Mouse (Mus musculus): ENCODE results near the gene St3gal3. TPM values are rescaled to one million over a fixed set of nuclear protein-coding genes. Genes with fewer than 3 reads are reported as not detected.

St3gal3 gene
- polyA plus RNA-seq, 1 experiment from 2014 or later, result 9.6 TPM

- H3K36me3 ChIP-seq, result no peaks in the 10 kb centered on the region
- H3K4me1 ChIP-seq, result peaks cover 34% of the 10 kb centered on the region
- H3K27ac ChIP-seq, result no peak overlapping the region
- no peak overlapping the region for H3K4me2 ChIP-seq
- H3K4me3 ChIP-seq, result no peak overlapping the region
- H3K9ac ChIP-seq, result no peak overlapping the region
- no peaks in the 10 kb centered on the region for H3K27me3 ChIP-seq
- 84% methylated on average over 18 of the region's 18 CpGs for WGBS
- ATAC-seq (ENCODE audit: insufficient number of reproducible peaks, low FRiP score, low TSS enrichment, low read depth), result 0 out of 2 replicates have a peak, but pooled peaks have one; percentile 17
- no peaks in the 10 kb centered on the region for H3K9me3 ChIP-seq
These were observed 52.9 kb downstream of the St3gal3 start for GRCm38 (mm10) chr4:118081608-118082331.

DNA sequence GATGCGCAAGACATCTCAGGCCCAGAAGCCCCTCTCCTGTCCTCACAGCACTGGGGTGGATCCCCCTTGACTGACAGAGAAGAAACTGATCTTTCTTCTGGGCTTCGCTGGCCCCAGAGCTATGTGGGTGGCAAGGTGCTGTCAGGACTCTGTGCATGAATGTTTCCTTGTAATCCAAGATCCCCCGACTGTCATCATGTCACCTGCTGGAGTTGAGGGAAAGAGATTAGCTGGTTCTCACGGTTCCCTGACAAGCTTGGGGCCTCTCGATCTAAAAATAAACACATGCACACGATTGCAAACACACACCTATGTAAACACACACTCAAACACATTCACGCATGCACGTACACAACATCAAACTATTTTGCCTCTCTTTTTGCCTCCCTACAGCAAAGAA is 54.2 kb downstream of the St3gal3 start:
- H3K9me3 ChIP-seq, result no peaks in the 10 kb centered on the region
- no peaks in the 10 kb centered on the region for H3K36me3 ChIP-seq
- peaks cover 37% of the 10 kb centered on the region for H3K4me1 ChIP-seq
- no peaks in the 10 kb centered on the region for H3K27me3 ChIP-seq
- H3K9ac ChIP-seq, result no peak overlapping the region
- no peak overlapping the region for H3K27ac ChIP-seq
- no peak for ATAC-seq (ENCODE audit: insufficient number of reproducible peaks, low FRiP score, low TSS enrichment, low read depth)
- H3K4me2 ChIP-seq, result no peak overlapping the region
- no peak overlapping the region for H3K4me3 ChIP-seq
- WGBS, result 61% methylated on average over 8 of the region's 8 CpGs

DNA sequence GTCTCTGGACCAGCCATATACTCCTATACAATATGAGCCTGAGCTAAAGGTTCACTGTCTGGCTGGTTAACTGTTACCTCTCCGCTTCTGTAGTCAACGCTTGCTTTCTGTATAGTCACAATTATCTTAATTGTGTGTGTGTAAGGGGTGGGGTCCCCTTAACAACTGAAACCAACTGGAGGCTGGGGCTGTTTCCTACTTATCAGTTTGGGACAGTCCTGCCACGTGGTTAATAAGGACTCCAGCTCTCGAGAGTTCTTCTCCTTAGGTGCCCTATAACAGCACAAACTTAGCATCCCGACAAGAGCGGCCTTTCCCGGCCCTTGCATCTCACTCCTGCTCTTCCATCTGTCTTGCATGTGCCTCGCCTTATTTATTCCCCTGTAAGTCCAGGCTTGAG is 55.5 kb downstream of the St3gal3 start:
- Histone ChIP-seq H3K27me3 (no peaks in the 10 kb centered on the region), H3K9ac (no peak overlapping the region), H3K9me3 (no peaks in the 10 kb centered on the region), H3K36me3 (no peaks in the 10 kb centered on the region), H3K4me1 (peaks cover 33% of the 10 kb centered on the region), H3K27ac (no peak overlapping the region), H3K4me2 (no peak overlapping the region), H3K4me3 (no peak overlapping the region)
- ATAC-seq (ENCODE audit: insufficient number of reproducible peaks, low FRiP score, low TSS enrichment, low read depth), result no peak
- WGBS, result 87% methylated on average over 8 of the region's 8 CpGs

DNA sequence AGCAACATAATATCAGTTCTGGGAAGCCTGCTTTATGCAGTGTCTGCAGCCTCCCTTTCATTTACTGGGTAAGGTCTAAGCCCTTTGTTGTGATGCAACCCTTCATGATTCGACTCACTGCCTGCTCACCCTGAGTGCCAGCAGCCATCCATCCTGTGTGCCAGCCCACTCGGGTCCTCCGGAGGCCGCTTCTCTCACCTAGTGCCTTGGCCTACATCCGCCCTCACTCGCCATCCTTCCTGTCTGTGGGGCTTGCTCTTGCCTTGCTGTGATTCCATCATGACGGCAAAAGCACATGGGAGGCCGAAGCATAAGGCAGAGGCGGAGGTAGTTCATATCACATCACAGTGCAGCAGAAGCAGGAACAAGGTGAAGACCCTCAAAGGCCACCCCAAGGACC is 56.1 kb downstream of the St3gal3 start:
- peaks cover 31% of the 10 kb centered on the region for H3K4me1 ChIP-seq
- H3K4me3 ChIP-seq, result no peak overlapping the region
- no peak overlapping the region for H3K27ac ChIP-seq
- H3K9ac ChIP-seq, result no peak overlapping the region
- no peak for ATAC-seq (ENCODE audit: insufficient number of reproducible peaks, low FRiP score, low TSS enrichment, low read depth)
- H3K36me3 ChIP-seq, result no peaks in the 10 kb centered on the region
- H3K9me3 ChIP-seq, result no peaks in the 10 kb centered on the region
- WGBS, result 84% methylated on average over 9 of the region's 9 CpGs
- no peaks in the 10 kb centered on the region for H3K27me3 ChIP-seq
- no peak overlapping the region for H3K4me2 ChIP-seq

- peak overlapping the region; percentile 65; the same call in 1 of the 2 replicates for H3K27ac ChIP-seq
- no peak overlapping the region for H3K4me2 ChIP-seq
- H3K36me3 ChIP-seq, result no peaks in the 10 kb centered on the region
- WGBS, result 19% methylated on average over 12 of the region's 12 CpGs
- no peak overlapping the region for H3K9ac ChIP-seq
- H3K4me1 ChIP-seq, result peaks cover 27% of the 10 kb centered on the region
- H3K4me3 ChIP-seq, result no peak overlapping the region
- H3K27me3 ChIP-seq, result no peaks in the 10 kb centered on the region
- ATAC-seq (ENCODE audit: insufficient number of reproducible peaks, low FRiP score, low TSS enrichment, low read depth), result peak; percentile 71
- H3K9me3 ChIP-seq, result no peaks in the 10 kb centered on the region
These were observed 57.4 kb downstream of the St3gal3 start for GRCm38 (mm10) chr4:118077293-118077752.

GRCm38 (mm10) chr4:118076648-118077047 is 58.1 kb downstream of the St3gal3 start:
- Histone ChIP-seq H3K4me3 (no peak overlapping the region), H3K36me3 (no peaks in the 10 kb centered on the region), H3K9me3 (no peaks in the 10 kb centered on the region), H3K4me1 (peaks cover 32% of the 10 kb centered on the region), H3K27ac (no peak overlapping the region), H3K9ac (no peak overlapping the region), H3K4me2 (no peak overlapping the region), H3K27me3 (no peaks in the 10 kb centered on the region)
- 94% methylated on average over 1 of the region's 1 CpGs for WGBS
- ATAC-seq (ENCODE audit: insufficient number of reproducible peaks, low FRiP score, low TSS enrichment, low read depth), result no peak

DNA sequence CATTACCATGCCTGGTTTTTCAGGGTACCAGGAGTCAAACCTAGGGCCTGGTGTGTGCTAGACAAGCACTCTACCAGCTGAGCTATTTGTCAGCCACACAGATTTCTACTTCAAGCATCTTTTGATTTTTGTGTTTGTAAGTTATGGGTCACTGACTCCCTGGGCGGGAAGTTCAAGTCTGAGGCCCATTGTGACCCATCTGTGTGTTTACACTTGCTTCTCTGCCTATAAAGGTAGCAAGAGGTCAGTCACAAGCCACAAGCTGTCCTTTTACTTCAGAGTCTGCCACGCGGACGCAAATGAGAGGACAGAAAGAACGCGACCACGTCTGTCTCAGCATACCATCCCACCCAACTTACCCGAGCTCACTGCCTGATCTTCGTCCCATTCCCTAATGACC is 59.4 kb downstream of the St3gal3 start:
- Histone ChIP-seq H3K27ac (no peak overlapping the region), H3K4me3 (no peak overlapping the region), H3K4me1 (peaks cover 30% of the 10 kb centered on the region), H3K27me3 (no peaks in the 10 kb centered on the region), H3K36me3 (no peaks in the 10 kb centered on the region), H3K4me2 (no peak overlapping the region), H3K9ac (no peak overlapping the region), H3K9me3 (no peaks in the 10 kb centered on the region)
- no peak for ATAC-seq (ENCODE audit: insufficient number of reproducible peaks, low FRiP score, low TSS enrichment, low read depth)
- 89% methylated on average over 9 of the region's 9 CpGs for WGBS

DNA sequence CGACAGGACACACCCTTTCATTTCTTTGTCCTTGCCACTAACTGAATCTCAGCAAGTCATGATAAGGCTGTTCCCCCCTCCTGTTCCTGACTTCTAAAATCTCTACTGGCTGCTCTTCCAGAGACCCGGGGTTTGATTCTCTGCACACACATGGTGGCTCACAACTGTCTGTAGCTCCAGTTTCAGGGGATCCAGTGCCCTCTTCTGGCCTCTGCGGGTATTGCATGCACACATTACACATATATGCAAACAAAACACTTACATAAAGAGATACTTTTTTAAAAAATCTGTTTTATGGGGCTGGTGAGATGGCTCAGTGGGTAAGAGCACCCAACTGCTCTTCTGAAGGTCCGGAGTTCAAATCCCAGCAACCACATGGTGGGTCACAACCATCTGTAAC is 60.5 kb downstream of the St3gal3 start:
- H3K9ac ChIP-seq, result no peak overlapping the region
- H3K27ac ChIP-seq, result no peak overlapping the region
- peaks cover 27% of the 10 kb centered on the region for H3K4me1 ChIP-seq
- no peak overlapping the region for H3K4me2 ChIP-seq
- H3K4me3 ChIP-seq, result no peak overlapping the region
- no peaks in the 10 kb centered on the region for H3K36me3 ChIP-seq
- no peaks in the 10 kb centered on the region for H3K9me3 ChIP-seq
- no peaks in the 10 kb centered on the region for H3K27me3 ChIP-seq
- ATAC-seq (ENCODE audit: insufficient number of reproducible peaks, low FRiP score, low TSS enrichment, low read depth), result no peak
- 92% methylated on average over 4 of the region's 4 CpGs for WGBS

- no peak overlapping the region for H3K4me3 ChIP-seq
- WGBS, result 78% methylated on average over 6 of the region's 6 CpGs
- no peaks in the 10 kb centered on the region for H3K27me3 ChIP-seq
- no peak for ATAC-seq (ENCODE audit: insufficient number of reproducible peaks, low FRiP score, low TSS enrichment, low read depth)
- no peaks in the 10 kb centered on the region for H3K9me3 ChIP-seq
- H3K4me2 ChIP-seq, result no peak overlapping the region
- H3K4me1 ChIP-seq, result peaks cover 22% of the 10 kb centered on the region
- no peak overlapping the region for H3K27ac ChIP-seq
- H3K36me3 ChIP-seq, result no peaks in the 10 kb centered on the region
- H3K9ac ChIP-seq, result no peak overlapping the region
These were observed 61.6 kb downstream of the St3gal3 start for GRCm38 (mm10) chr4:118073128-118073527.

DNA sequence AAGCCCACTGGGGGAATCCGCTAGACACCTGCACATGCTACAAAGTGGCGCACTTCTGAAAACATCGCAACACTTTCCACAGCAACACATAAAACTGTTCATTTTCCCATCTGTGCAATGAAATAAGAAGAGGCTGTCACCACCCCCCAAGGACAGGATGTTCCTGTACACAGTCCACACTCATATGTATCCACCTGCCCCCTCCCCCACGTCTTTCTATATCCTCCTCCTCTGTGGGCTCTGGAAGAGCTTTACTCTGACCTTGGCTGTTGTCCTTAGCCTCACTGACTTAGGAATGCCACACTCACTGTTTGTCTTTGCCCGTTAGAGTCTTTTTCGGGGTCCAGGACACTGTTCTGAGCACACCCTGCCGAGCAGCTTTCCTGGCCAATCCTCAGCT is 62.8 kb downstream of the St3gal3 start:
- H3K27ac ChIP-seq, result no peak overlapping the region
- no peak overlapping the region for H3K4me3 ChIP-seq
- H3K4me2 ChIP-seq, result no peak overlapping the region
- H3K36me3 ChIP-seq, result no peaks in the 10 kb centered on the region
- H3K27me3 ChIP-seq, result no peaks in the 10 kb centered on the region
- H3K4me1 ChIP-seq, result peaks cover 12% of the 10 kb centered on the region; the same call in 1 of the 2 replicates
- 74% methylated on average over 7 of the region's 7 CpGs for WGBS
- H3K9ac ChIP-seq, result no peak overlapping the region
- ATAC-seq (ENCODE audit: insufficient number of reproducible peaks, low FRiP score, low TSS enrichment, low read depth), result no peak
- no peaks in the 10 kb centered on the region for H3K9me3 ChIP-seq

- Histone ChIP-seq H3K4me2 (no peak overlapping the region), H3K4me1 (peaks cover 7% of the 10 kb centered on the region; the same call in 1 of the 2 replicates), H3K4me3 (no peak overlapping the region), H3K36me3 (no peaks in the 10 kb centered on the region), H3K27ac (no peak overlapping the region), H3K9me3 (no peaks in the 10 kb centered on the region), H3K27me3 (no peaks in the 10 kb centered on the region), H3K9ac (no peak overlapping the region)
- WGBS, result 77% methylated on average over 9 of the region's 9 CpGs
- ATAC-seq (ENCODE audit: insufficient number of reproducible peaks, low FRiP score, low TSS enrichment, low read depth), result no peak
These were observed 64.2 kb downstream of the St3gal3 start for GRCm38 (mm10) chr4:118070255-118071234.
